Mouse (Mus musculus): ENCODE results near the gene Vmn2r82. TPM values are rescaled to one million over a fixed set of nuclear protein-coding genes. Genes with fewer than 3 reads are reported as not detected.

Vmn2r82 gene
- polyA plus RNA-seq, 1 experiment from 2014 or later: not detected

Other genes with a start within 250 kb of the Vmn2r82 start
- gene Vmn2r80, start 207.8 kb upstream of the Vmn2r82 start, polyA plus RNA-seq (2015; fragmentation: Nextera tagmentation; extraction: Ambion mirVana): not detected in 2 replicates
- not detected in 2 replicates for gene Vmn2r81, start 108.8 kb upstream of the Vmn2r82 start, polyA plus RNA-seq (2015; fragmentation: Nextera tagmentation; extraction: Ambion mirVana)
- gene Vmn2r83, start 112.2 kb downstream of the Vmn2r82 start, polyA plus RNA-seq (2015; fragmentation: Nextera tagmentation; extraction: Ambion mirVana): not detected in 2 replicates
- gene Plpp2, start 177.3 kb downstream of the Vmn2r82 start, polyA plus RNA-seq (2015; fragmentation: Nextera tagmentation; extraction: Ambion mirVana): 6.7 and 9.8 TPM in 2 replicates
- 26.5 and 28.1 TPM in 2 replicates for gene Mier2, start 198.7 kb downstream of the Vmn2r82 start, polyA plus RNA-seq (2015; fragmentation: Nextera tagmentation; extraction: Ambion mirVana)
- gene Theg, start 230.8 kb downstream of the Vmn2r82 start, polyA plus RNA-seq (2015; fragmentation: Nextera tagmentation; extraction: Ambion mirVana): not detected in 2 replicates

All from heart, embryonic 16.5 days (tissue).